Mouse (Mus musculus) ES-Bruce4 (cell line): ENCODE measurements around the gene Ube2v1. TPM values are rescaled to one million over a fixed set of nuclear protein-coding genes. Genes with fewer than 3 reads are reported as not detected.

Experiments used
- H3K27ac ChIP-seq: 2 replicates; pipeline ENCODE4 v1.5.1; 2012; ENCODE audit warnings: low read length, inconsistent platforms; ENCODE audit not compliant: insufficient read depth
- H3K27me3 ChIP-seq: 2 replicates; pipeline ENCODE4 v1.6.1; 2012; ENCODE audit warnings: mild to moderate bottlenecking, low read length, inconsistent platforms; ENCODE audit not compliant: control insufficient read depth, poor library complexity, insufficient read depth, severe bottlenecking
- H3K36me3 ChIP-seq: 2 replicates; pipeline ENCODE4 v1.6.1; 2012; ENCODE audit warnings: inconsistent platforms, mild to moderate bottlenecking, low read length, moderate library complexity; ENCODE audit not compliant: control insufficient read depth, poor library complexity, insufficient read depth, severe bottlenecking
- H3K4me1 ChIP-seq: one replicate; pipeline ENCODE4 v1.8.1; 2011; ENCODE audit warnings: low read length; ENCODE audit not compliant: control insufficient read depth, insufficient read depth
- H3K4me3 ChIP-seq: 2 replicates; pipeline ENCODE4 v1.5.1; 2011; ENCODE audit warnings: low read depth, mild to moderate bottlenecking, low read length
- H3K9ac ChIP-seq: 2 replicates; pipeline ENCODE4 v1.6.1; 2012; ENCODE audit warnings: low read depth, mild to moderate bottlenecking, inconsistent platforms; ENCODE audit not compliant: poor library complexity, severe bottlenecking
- H3K9me3 ChIP-seq: replicated peaks from 2 replicates; pipeline ENCODE4 v1.6.1; 2012; ENCODE audit warnings: mild to moderate bottlenecking, low read length, inconsistent platforms; ENCODE audit not compliant: control insufficient read depth, poor library complexity, insufficient read depth, severe bottlenecking
- CTCF ChIP-seq: IDR thresholded peaks from one replicate; pipeline ENCODE4 v1.8.1; 2011; ENCODE audit warnings: low read depth, low read length
- EP300 ChIP-seq: IDR thresholded peaks from 2 replicates; pipeline ENCODE4 v1.6.1; 2011; ENCODE audit warnings: low read depth, low read length; ENCODE audit not compliant: insufficient read depth
- POLR2A ChIP-seq: IDR thresholded peaks from one replicate; pipeline ENCODE4 v1.8.1; 2011; ENCODE audit warnings: low read length; ENCODE audit not compliant: insufficient read depth
- polyA plus RNA-seq: library from polyadenylated mRNA; stranded (reverse); fragments of >200 nt; gene quantifications from 2 replicates; pipeline ENCODE4 v1.2.4, GENCODE M21; 2011; ENCODE audit warnings: low read depth; ENCODE audit not compliant: missing spikeins, insufficient read depth, insufficient read length

Gene Ube2v1
- polyA plus RNA-seq, 1 experiment: 189 TPM

- no peaks in the 10 kb centered on the region for H3K9me3 ChIP-seq
- H3K4me1 ChIP-seq: peaks cover 9% of the 10 kb centered on the region
- no peak overlapping the region for H3K9ac ChIP-seq
- TF ChIP-seq POLR2A (no peak), EP300 (no peak), CTCF (no peak)
- no peak overlapping the region for H3K4me3 ChIP-seq
- no peak overlapping the region for H3K27ac ChIP-seq
- H3K27me3 ChIP-seq: no peaks in the 10 kb centered on the region
- H3K36me3 ChIP-seq: no peaks in the 10 kb centered on the region
These were observed 46.6 kb downstream of the Ube2v1 start for GRCm38 (mm10) chr2:167585273-167585672.

DNA sequence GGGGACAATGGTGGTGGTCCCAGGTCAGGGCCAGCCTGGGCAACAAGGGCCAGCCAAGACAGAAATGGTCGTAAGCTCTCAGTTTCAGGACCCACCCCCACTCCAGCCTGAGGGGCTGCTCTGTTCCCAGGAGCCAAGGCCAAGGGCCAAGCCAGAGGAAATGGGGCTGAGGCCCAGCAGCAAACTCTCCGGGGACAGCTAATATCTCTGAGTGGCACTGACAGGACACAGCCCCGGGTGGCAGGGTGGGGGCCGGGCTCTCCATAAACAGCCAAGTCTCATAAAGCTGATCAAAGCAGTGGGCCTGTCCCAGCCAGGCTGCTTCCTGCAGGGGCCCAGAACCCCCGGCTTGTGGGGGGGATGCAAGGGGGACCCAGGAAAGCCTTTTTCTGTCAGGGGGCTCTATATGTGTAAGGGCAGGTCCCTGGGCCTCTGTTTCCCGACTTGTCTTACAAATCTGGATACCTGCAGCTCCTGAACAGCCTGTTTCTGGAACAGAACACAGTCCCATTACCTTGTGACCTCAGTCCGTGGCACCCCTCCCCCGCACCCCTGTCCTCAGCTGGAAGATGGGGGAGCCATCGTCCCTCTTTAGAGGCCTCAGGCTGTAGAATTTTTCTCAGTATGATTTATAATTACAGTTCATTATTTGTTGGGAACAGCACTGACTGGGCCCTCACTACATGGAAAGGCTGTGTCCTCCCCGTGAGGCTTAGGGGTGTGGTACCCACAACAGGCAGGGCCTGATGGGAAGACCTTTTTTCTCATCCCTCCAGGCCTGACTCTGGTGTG, 48.5 kb downstream of the Ube2v1 start:
- H3K9ac ChIP-seq: no peak overlapping the region
- H3K27ac ChIP-seq: no peak overlapping the region
- no peaks in the 10 kb centered on the region for H3K27me3 ChIP-seq
- no peak overlapping the region for H3K4me3 ChIP-seq
- TF ChIP-seq CTCF (no peak), EP300 (no peak), POLR2A (no peak)
- H3K9me3 ChIP-seq: no peaks in the 10 kb centered on the region
- H3K4me1 ChIP-seq: peaks cover 12% of the 10 kb centered on the region
- no peaks in the 10 kb centered on the region for H3K36me3 ChIP-seq

DNA sequence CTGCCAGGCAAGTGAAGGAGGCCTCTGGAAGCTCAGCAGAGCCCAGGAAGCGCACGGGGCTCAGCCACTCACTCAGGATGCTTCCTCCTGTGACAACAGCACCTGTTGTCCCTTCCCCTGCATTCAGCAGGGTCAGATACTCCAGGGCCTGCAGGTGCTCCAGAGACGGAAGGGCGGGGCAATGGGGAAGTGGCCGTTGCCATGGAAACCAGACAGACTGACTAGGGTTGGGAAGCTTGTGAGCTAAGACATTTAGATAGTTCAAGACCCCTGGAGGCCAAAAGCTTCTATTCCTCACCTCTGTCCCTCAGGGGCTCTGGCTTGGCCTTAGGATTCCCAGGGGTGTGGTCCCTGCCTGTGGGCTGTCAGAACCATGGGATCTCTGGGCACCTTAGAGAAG, 53.4 kb downstream of the Ube2v1 start:
- Histone ChIP-seq H3K4me3 (no peak overlapping the region), H3K9ac (no peak overlapping the region), H3K4me1 (peaks cover 7% of the 10 kb centered on the region), H3K27ac (no peak overlapping the region), H3K27me3 (no peaks in the 10 kb centered on the region), H3K36me3 (no peaks in the 10 kb centered on the region), H3K9me3 (no peaks in the 10 kb centered on the region)
- TF ChIP-seq CTCF (no peak), POLR2A (no peak), EP300 (peak; percentile 45; the same call in 1 of the 2 replicates)

DNA sequence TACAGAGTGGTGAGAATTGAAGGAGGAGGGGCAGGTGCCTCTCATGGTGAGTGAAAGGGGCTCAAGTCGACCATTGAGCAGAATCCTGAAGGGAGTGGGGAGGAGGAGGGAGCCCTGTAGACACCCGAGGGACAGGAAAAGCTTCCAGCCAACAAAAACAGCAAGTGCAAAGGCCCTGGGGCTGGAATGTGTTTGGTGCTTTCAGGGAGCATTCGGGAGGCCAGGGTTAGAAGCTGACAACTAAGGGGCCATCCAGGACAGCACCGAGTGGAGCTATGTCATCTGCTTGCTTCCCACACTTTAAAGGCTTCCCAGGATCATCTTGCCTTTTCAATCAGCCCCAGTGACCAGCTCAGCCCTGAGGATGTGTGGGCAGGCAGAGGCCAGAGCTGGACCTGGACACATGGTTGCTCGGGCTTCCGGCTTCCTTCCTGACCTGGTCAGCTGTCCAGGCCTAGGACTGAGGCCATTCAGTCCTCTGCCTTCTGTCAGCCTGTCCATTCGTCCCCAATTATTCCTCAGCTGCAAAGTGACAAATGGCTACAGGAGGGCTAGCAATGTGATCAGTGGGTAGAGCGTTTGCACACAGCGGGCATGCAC, 54.6 kb downstream of the Ube2v1 start:
- Histone ChIP-seq H3K27ac (no peak overlapping the region), H3K9ac (no peak overlapping the region), H3K4me3 (no peak overlapping the region), H3K4me1 (peaks cover 3% of the 10 kb centered on the region), H3K9me3 (no peaks in the 10 kb centered on the region), H3K36me3 (no peaks in the 10 kb centered on the region), H3K27me3 (no peaks in the 10 kb centered on the region)
- TF ChIP-seq EP300 (no peak), POLR2A (no peak), CTCF (no peak)

- H3K4me3 ChIP-seq: no peak overlapping the region
- no peaks in the 10 kb centered on the region for H3K9me3 ChIP-seq
- H3K4me1 ChIP-seq: peaks cover 4% of the 10 kb centered on the region
- H3K27ac ChIP-seq: no peak overlapping the region
- no peak for TF ChIP-seq POLR2A
- TF ChIP-seq CTCF: no peak
- H3K36me3 ChIP-seq: no peaks in the 10 kb centered on the region
- no peak overlapping the region for H3K9ac ChIP-seq
- no peaks in the 10 kb centered on the region for H3K27me3 ChIP-seq
These were observed 55.7 kb downstream of the Ube2v1 start for GRCm38 (mm10) chr2:167576121-167576620.

DNA sequence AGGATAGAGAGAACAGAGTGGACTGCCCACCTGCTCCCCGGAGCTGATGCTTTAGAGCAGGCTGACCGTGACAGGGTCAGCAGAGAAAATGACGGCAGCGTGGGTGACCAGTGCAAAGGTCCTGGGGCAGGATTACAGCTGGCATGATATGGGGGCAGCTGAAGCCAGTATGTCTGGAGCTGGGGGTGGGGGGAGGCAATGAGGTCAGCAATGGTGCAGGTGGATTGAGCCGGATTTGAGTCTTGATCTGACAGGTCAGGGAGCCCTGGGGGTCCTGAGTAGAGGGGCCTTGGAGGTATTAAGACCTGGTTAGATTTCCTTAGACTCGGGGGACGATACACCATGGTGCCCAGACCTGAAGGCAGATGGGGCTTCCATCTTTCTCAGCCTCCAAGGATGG, 56.3 kb downstream of the Ube2v1 start:
- H3K9ac ChIP-seq: no peak overlapping the region
- TF ChIP-seq CTCF (no peak), POLR2A (no peak), EP300 (no peak)
- peaks cover 4% of the 10 kb centered on the region for H3K4me1 ChIP-seq
- no peaks in the 10 kb centered on the region for H3K27me3 ChIP-seq
- no peaks in the 10 kb centered on the region for H3K9me3 ChIP-seq
- H3K36me3 ChIP-seq: no peaks in the 10 kb centered on the region
- no peak overlapping the region for H3K4me3 ChIP-seq
- H3K27ac ChIP-seq: no peak overlapping the region
